Mouse (Mus musculus) telencephalon, adult 2 months (tissue): Measurements from ENCODE around the gene Wdr19.
"Not testable (repeated sequence)": the region's sequence is repeated elsewhere in the genome, so short reads cannot be mapped to it uniquely, and the experiment has no call there.

Experiments used
- DNase-seq: peaks from one replicate; pipeline ENCODE4 v3.0.0-alpha.2; 2011; ENCODE audit warnings: low read depth, low spot score

The Wdr19 gene

DNA sequence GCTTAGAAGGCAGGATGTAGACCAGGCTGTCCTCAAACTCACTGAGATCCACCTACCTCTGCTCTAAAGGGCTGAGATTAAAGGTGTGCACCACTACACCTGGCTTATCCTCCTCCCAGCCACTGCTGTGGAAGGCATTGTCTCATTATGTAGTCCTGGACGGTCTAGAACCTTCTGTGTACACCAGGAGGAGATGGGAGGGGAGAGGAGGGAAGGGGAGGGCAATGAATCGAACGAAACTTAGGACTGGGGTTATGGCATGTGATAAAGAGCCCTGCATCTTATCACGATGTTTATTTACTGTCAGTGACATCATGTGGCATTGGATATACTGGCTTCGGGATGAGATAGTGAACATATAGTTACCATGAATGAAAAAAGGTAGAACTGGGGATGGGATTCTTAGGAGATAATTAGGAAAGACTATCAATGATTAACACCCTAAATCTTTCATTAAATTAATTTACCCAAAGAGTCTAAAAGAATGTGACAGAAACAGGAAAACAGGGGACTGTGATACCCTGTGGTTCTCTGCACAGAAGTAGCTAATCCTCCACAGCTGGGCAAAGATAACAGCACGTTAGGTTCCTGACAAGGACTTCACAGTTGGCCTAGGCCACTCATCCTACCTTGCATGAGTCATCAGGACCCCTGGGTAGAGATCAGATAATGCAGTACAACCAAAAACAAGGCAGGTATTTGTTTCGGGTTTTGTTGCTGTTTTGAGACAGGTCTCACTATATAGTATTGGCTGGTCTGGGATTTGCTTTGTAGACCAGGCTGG is 98.9 kb downstream of the Wdr19 start:
- no peak for DNase-seq

- not testable (repeated sequence) for DNase-seq
Measured at GRCm38 (mm10) chr5:65299623-65300022, 100.1 kb downstream of the Wdr19 start.

DNA sequence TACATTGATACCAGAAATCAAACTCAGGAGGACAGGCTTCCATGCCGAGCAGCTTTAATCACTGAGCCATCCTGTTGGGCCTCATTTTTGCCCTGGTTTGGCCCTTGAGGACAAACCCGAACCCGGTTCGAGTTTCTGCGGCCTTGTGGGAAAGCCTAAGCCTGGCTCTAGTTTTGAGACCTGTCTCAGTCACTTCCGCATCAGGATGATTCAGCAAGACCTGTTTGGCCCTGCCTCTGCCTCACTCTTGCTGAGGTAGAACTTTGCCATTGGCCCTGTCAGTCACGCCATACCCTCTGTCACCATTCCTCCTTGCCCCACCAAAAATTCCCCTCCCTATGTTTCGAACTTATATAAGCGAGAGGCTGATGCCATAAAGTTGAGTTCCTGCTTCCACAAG is 100.6 kb downstream of the Wdr19 start:
- DNase-seq: no peak

DNA sequence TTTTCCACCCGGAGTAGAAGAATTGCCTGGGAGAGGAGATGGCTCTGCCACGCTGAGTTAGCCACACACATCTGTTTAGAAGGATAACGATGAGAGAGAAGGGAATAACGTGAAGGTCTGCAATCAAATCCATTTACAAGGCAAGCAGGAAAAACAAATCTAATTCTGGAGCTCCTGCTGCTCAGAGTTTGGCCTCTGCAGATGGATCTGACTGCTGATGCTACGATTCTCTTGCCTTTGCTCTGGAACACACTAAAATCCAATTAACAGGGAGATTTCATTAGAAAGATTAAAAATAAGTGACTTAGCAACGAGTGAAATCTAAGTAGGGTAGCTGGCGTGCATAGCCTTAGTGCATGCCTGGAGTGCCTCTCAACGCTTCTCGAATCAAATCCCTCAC is 106.0 kb downstream of the Wdr19 start:
- peak; percentile 38 for DNase-seq

- DNase-seq: no peak
Measured at GRCm38 (mm10) chr5:65308208-65308607, 108.7 kb downstream of the Wdr19 start.

DNA sequence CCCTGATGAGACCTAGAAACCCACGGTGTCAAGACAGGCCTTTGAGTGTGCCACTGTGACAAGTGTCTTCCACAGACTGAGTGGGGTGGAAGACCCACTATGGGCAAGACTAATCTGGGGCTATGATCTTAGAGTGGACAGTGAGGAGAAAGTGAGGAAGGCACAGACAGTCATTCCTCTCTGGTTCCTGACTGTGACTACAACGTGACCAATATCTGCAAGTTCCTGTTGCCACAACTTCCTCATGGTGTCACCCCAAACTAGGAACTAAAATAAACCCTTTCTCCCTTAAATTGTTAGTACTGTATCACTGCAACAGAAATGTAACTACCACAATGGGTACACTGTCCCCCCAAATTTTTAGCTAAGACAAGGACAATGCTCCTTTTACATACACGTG is 109.4 kb downstream of the Wdr19 start:
- no peak for DNase-seq
